Mouse (Mus musculus): ENCODE results near the gene Megf6.
A peak's percentile ranks its signal among the peaks of the same experiment; 100 is the strongest.

- TF ChIP-seq POLR2A (IDR thresholded peaks at IDR 0.05; ENCODE audit: extremely low read depth, insufficient read depth, low read length), result no peak
- peak; percentile 77 for TF ChIP-seq CTCF (IDR thresholded peaks at IDR 0.05; ENCODE audit: low read depth, low read length)
Observed at GRCm38 (mm10) chr4:154167053-154167452, 3.5 kb upstream of the Megf6 start.

Data from liver, adult 2 months (tissue).